Mouse (Mus musculus) stomach, embryonic 15.5 days (tissue): ENCODE data around the gene Rhou. TPM values are rescaled to one million over a fixed set of nuclear protein-coding genes. Genes with fewer than 3 reads are reported as not detected.
"Not testable (repeated sequence)": the region's sequence is repeated elsewhere in the genome, so short reads cannot be mapped to it uniquely, and the experiment has no call there.

Source experiments
- ATAC-seq: fragments of 200-750 bp; cut with Nextera tagmentation; 2 replicates; pipeline ENCODE4 v1.8.0; 2017; ENCODE audit warnings: low read depth, moderate number of reproducible peaks, moderate TSS enrichment; ENCODE audit not compliant: insufficient read depth, low FRiP score
- H3K27ac ChIP-seq: fragments of 300-500 bp; sonication (generic); 2 replicates; pipeline ENCODE4 v1.5.1; 2015; ENCODE audit warnings: mild to moderate bottlenecking, inconsistent platforms
- H3K27me3 ChIP-seq: fragments of 300-500 bp; sonication (generic); replicated peaks from 2 replicates; pipeline ENCODE4 v1.6.1; 2015; ENCODE audit warnings: inconsistent platforms
- H3K36me3 ChIP-seq: fragments of 300-500 bp; sonication (generic); 2 replicates; pipeline ENCODE4 v1.6.1; 2015; ENCODE audit warnings: inconsistent platforms
- H3K4me1 ChIP-seq: fragments of 300-500 bp; sonication (generic); 2 replicates; pipeline ENCODE4 v1.6.1; 2015; ENCODE audit warnings: inconsistent platforms
- H3K4me2 ChIP-seq: fragments of 300-500 bp; sonication (generic); 2 replicates; pipeline ENCODE4 v1.6.1; 2015; ENCODE audit warnings: mild to moderate bottlenecking, inconsistent platforms
- H3K4me3 ChIP-seq: fragments of 300-500 bp; sonication (generic); replicated peaks from 2 replicates; pipeline ENCODE4 v1.5.1; 2015; ENCODE audit warnings: inconsistent platforms
- H3K9ac ChIP-seq: fragments of 300-500 bp; sonication (generic); 2 replicates; pipeline ENCODE4 v1.6.1; 2015; ENCODE audit warnings: inconsistent platforms
- H3K9me3 ChIP-seq: fragments of 300-500 bp; sonication (generic); 2 replicates; pipeline ENCODE4 v1.6.1; 2016; ENCODE audit warnings: inconsistent platforms
- WGBS: fragments of 180-500 bp; shearing (Covaris S2); methylation state at CpG from one replicate; pipeline ENCODE4 v1.1.7; 2015; 5-methylcytosine and 5-hydroxymethylcytosine counted together
- polyA plus RNA-seq: library from polyadenylated mRNA; unstranded; fragments of >200 nt; fragmentation: Nextera tagmentation; extraction: Ambion mirVana; gene quantifications from 2 replicates; pipeline ENCODE4 v1.2.1, GENCODE M21; 2015

Gene Rhou
- polyA plus RNA-seq, 1 experiment from 2014 or later, result 8.9 TPM

- not testable (repeated sequence) for H3K9ac ChIP-seq, H3K27me3 ChIP-seq, H3K9me3 ChIP-seq, ATAC-seq, H3K27ac ChIP-seq, H3K36me3 ChIP-seq, H3K4me3 ChIP-seq, H3K4me2 ChIP-seq
- 65% methylated on average over 3 of the region's 3 CpGs for WGBS
- peaks cover 10% of the 10 kb centered on the region for H3K4me1 ChIP-seq
These were observed 22.0 kb upstream of the Rhou start for GRCm38 (mm10) chr8:123631746-123632145.

- Histone ChIP-seq H3K9me3 (no peaks in the 10 kb centered on the region), H3K27me3 (peaks cover 5% of the 10 kb centered on the region; the same call in 1 of the 2 replicates), H3K27ac (no peak overlapping the region), H3K4me1 (peaks cover 10% of the 10 kb centered on the region), H3K4me2 (no peak overlapping the region), H3K9ac (no peak overlapping the region), H3K4me3 (no peak overlapping the region), H3K36me3 (no peaks in the 10 kb centered on the region)
- 76% methylated on average over 4 of the region's 4 CpGs for WGBS
- ATAC-seq, result no peak
These were observed 21.5 kb upstream of the Rhou start for GRCm38 (mm10) chr8:123632257-123632656.

- no peaks in the 10 kb centered on the region for H3K9me3 ChIP-seq
- no peak overlapping the region for H3K4me3 ChIP-seq
- H3K27ac ChIP-seq, result no peak overlapping the region
- H3K9ac ChIP-seq, result no peak overlapping the region
- no peaks in the 10 kb centered on the region for H3K36me3 ChIP-seq
- peaks cover 5% of the 10 kb centered on the region; the same call in 1 of the 2 replicates for H3K27me3 ChIP-seq
- H3K4me2 ChIP-seq, result no peak overlapping the region
- WGBS, result 60% methylated on average over 7 of the region's 7 CpGs
- no peak for ATAC-seq
- H3K4me1 ChIP-seq, result peaks cover 6% of the 10 kb centered on the region
These were observed 19.9 kb upstream of the Rhou start for GRCm38 (mm10) chr8:123633801-123634200.

GRCm38 (mm10) chr8:123634395-123635131 lies 19.2 kb upstream of the Rhou start:
- 27% methylated on average over 3 of the region's 3 CpGs for WGBS
- Histone ChIP-seq H3K4me3 (no peak overlapping the region), H3K9me3 (no peaks in the 10 kb centered on the region), H3K4me1 (no peaks in the 10 kb centered on the region), H3K36me3 (no peaks in the 10 kb centered on the region), H3K4me2 (no peak overlapping the region), H3K27me3 (peaks cover under 1% of the 10 kb centered on the region; the same call in 1 of the 2 replicates), H3K9ac (no peak overlapping the region), H3K27ac (no peak overlapping the region)
- no peak for ATAC-seq

GRCm38 (mm10) chr8:123635671-123636070 lies 18.1 kb upstream of the Rhou start:
- no peak for ATAC-seq
- Histone ChIP-seq H3K27me3 (no peaks in the 10 kb centered on the region), H3K27ac (no peak overlapping the region), H3K4me2 (no peak overlapping the region), H3K4me3 (no peak overlapping the region), H3K36me3 (no peaks in the 10 kb centered on the region), H3K9ac (no peak overlapping the region), H3K9me3 (no peaks in the 10 kb centered on the region), H3K4me1 (no peaks in the 10 kb centered on the region)
- 74% methylated on average over 11 of the region's 11 CpGs for whole genome bisulfite sequencing

GRCm38 (mm10) chr8:123643330-123644051 lies 10.2 kb upstream of the Rhou start:
- Histone ChIP-seq H3K27ac (no peak overlapping the region), H3K9me3 (no peaks in the 10 kb centered on the region), H3K9ac (no peak overlapping the region), H3K36me3 (no peaks in the 10 kb centered on the region), H3K4me1 (peaks cover 3% of the 10 kb centered on the region; the same call in 1 of the 2 replicates), H3K27me3 (0 out of 2 replicates have a peak, but pooled peaks cover 7% of the 10 kb centered on the region), H3K4me3 (0 out of 2 replicates have a peak overlapping the region, but pooled peaks have one; percentile 4), H3K4me2 (peak overlapping the region; percentile 39)
- ATAC-seq, result no peak
- 20% methylated on average over 25 of the region's 25 CpGs for WGBS

GRCm38 (mm10) chr8:123645229-123645628 lies 8.5 kb upstream of the Rhou start:
- Histone ChIP-seq H3K27ac (no peak overlapping the region), H3K9me3 (no peaks in the 10 kb centered on the region), H3K4me1 (peaks cover 11% of the 10 kb centered on the region), H3K36me3 (no peaks in the 10 kb centered on the region), H3K4me3 (no peak overlapping the region), H3K9ac (no peak overlapping the region), H3K27me3 (0 out of 2 replicates have a peak, but pooled peaks cover 7% of the 10 kb centered on the region), H3K4me2 (no peak overlapping the region)
- WGBS, result 72% methylated on average over 9 of the region's 9 CpGs
- ATAC-seq, result no peak

GRCm38 (mm10) chr8:123648245-123649170 lies 5.2 kb upstream of the Rhou start:
- 0 out of 2 replicates have a peak, but pooled peaks have one; percentile 23 for ATAC-seq
- Histone ChIP-seq H3K9ac (no peak overlapping the region), H3K4me1 (peaks cover 19% of the 10 kb centered on the region), H3K9me3 (no peaks in the 10 kb centered on the region), H3K36me3 (no peaks in the 10 kb centered on the region), H3K4me2 (peak overlapping the region; percentile 14; the same call in 1 of the 2 replicates), H3K27me3 (0 out of 2 replicates have a peak, but pooled peaks cover 4% of the 10 kb centered on the region), H3K4me3 (no peak overlapping the region), H3K27ac (peak overlapping the region; percentile 21; the same call in 1 of the 2 replicates)
- WGBS, result 53% methylated on average over 17 of the region's 17 CpGs

- H3K4me2 ChIP-seq, result peak overlapping the region; percentile 14; the same call in 1 of the 2 replicates
- H3K36me3 ChIP-seq, result no peaks in the 10 kb centered on the region
- no peak overlapping the region for H3K9ac ChIP-seq
- 0 out of 2 replicates have a peak, but pooled peaks cover 3% of the 10 kb centered on the region for H3K27me3 ChIP-seq
- ATAC-seq, result no peak
- 60% methylated on average over 12 of the region's 12 CpGs for WGBS
- H3K4me1 ChIP-seq, result peaks cover 19% of the 10 kb centered on the region
- H3K4me3 ChIP-seq, result no peak overlapping the region
- no peaks in the 10 kb centered on the region for H3K9me3 ChIP-seq
- no peak overlapping the region for H3K27ac ChIP-seq
These were observed 4.2 kb upstream of the Rhou start for GRCm38 (mm10) chr8:123649483-123649882.

- no peak overlapping the region for H3K9ac ChIP-seq
- no peaks in the 10 kb centered on the region for H3K9me3 ChIP-seq
- 80% methylated on average over 5 of the region's 5 CpGs for WGBS
- no peak for ATAC-seq
- no peak overlapping the region for H3K27ac ChIP-seq
- H3K27me3 ChIP-seq, result no peaks in the 10 kb centered on the region
- H3K4me2 ChIP-seq, result no peak overlapping the region
- no peak overlapping the region for H3K4me3 ChIP-seq
- no peaks in the 10 kb centered on the region for H3K36me3 ChIP-seq
- peaks cover 30% of the 10 kb centered on the region for H3K4me1 ChIP-seq
These were observed 2.2 kb upstream of the Rhou start for GRCm38 (mm10) chr8:123651390-123652098.

- Histone ChIP-seq H3K36me3 (no peaks in the 10 kb centered on the region), H3K9me3 (no peaks in the 10 kb centered on the region), H3K9ac (no peak overlapping the region), H3K4me3 (no peak overlapping the region), H3K27me3 (no peaks in the 10 kb centered on the region), H3K4me1 (peaks cover 30% of the 10 kb centered on the region), H3K27ac (no peak overlapping the region), H3K4me2 (no peak overlapping the region)
- 66% methylated on average over 4 of the region's 4 CpGs for WGBS
- no peak for ATAC-seq
These were observed 1.1 kb upstream of the Rhou start for GRCm38 (mm10) chr8:123652641-123653040.
